Mouse (Mus musculus): ENCODE measurements around the gene Pgam2.

GRCm38 (mm10) chr11:5849316-5849715, 45.8 kb upstream of the Pgam2 start:
- TF ChIP-seq POLR2A (IDR thresholded peaks at IDR 0.05; ENCODE audit: borderline replicate concordance, extremely low read depth, low read depth, low read length), result no peak
- TF ChIP-seq CTCF (IDR thresholded peaks at IDR 0.05; ENCODE audit: insufficient read depth, low read length), result no peak
